Mouse (Mus musculus) spleen, adult 2 months (tissue): Measurements from ENCODE around the gene Osbpl10. TPM values are rescaled to one million over a fixed set of nuclear protein-coding genes. Genes with fewer than 3 reads are reported as not detected.

Source experiments
- DNase-seq, 2 experiments: peaks; one replicate each; pipeline versions ENCODE4 v3.0.0 to v3.0.0-alpha.2; 2012 to 2021; ENCODE audit warnings: low spot score in 2 of 2, low read depth in 1 of 2
- H3K27ac ChIP-seq: fragments of 200-500 bp; 2 replicates; pipeline ENCODE4 v1.5.1; 2012; ENCODE audit warnings: low read length, inconsistent platforms; ENCODE audit not compliant: insufficient read depth
- H3K27me3 ChIP-seq: fragments of 200-500 bp; 2 replicates; pipeline ENCODE4 v1.6.1; 2012; ENCODE audit warnings: mild to moderate bottlenecking, moderate library complexity, low read length, inconsistent platforms; ENCODE audit not compliant: control insufficient read depth, insufficient read depth
- H3K36me3 ChIP-seq: fragments of 200-500 bp; 2 replicates; pipeline ENCODE4 v1.6.1; 2012; ENCODE audit warnings: mild to moderate bottlenecking, low read length, inconsistent platforms; ENCODE audit not compliant: control insufficient read depth, insufficient read depth
- H3K4me1 ChIP-seq: fragments of 200-500 bp; 2 replicates; pipeline ENCODE4 v1.6.1; 2011; ENCODE audit warnings: inconsistent platforms; ENCODE audit not compliant: control insufficient read depth, insufficient read depth, insufficient read length
- H3K4me3 ChIP-seq: fragments of 200-500 bp; 2 replicates; pipeline ENCODE4 v1.5.1; 2011; ENCODE audit warnings: mild to moderate bottlenecking, inconsistent platforms; ENCODE audit not compliant: insufficient read depth, insufficient read length; ENCODE audit errors: extremely low read depth
- CTCF ChIP-seq: fragments of 200-500 bp; IDR thresholded peaks from 2 replicates; pipeline ENCODE4 v1.5.1; 2011; ENCODE audit warnings: mild to moderate bottlenecking, inconsistent platforms; ENCODE audit not compliant: insufficient read depth, insufficient read length, insufficient replicate concordance; ENCODE audit errors: extremely low read depth
- POLR2A ChIP-seq: fragments of 200-500 bp; IDR thresholded peaks from 2 replicates; pipeline ENCODE4 v1.6.1; 2011; ENCODE audit warnings: low read depth, low read length, inconsistent platforms
- WGBS: fragments of 180-500 bp; shearing (Covaris S2); methylation state at CpG from one replicate; pipeline ENCODE4 v1.1.7; 2018; 5-methylcytosine and 5-hydroxymethylcytosine counted together
- polyA plus RNA-seq: library from polyadenylated mRNA; depleted of rRNA; stranded (reverse); fragments of >200 nt; gene quantifications from 2 replicates; pipeline ENCODE4 v1.2.3, GENCODE M21; 2012

Osbpl10 gene
- polyA plus RNA-seq, 1 experiment, result 0.54 TPM

- TF ChIP-seq CTCF (no peak), POLR2A (no peak)
- 82% methylated on average over 7 of the region's 7 CpGs for WGBS
Measured at GRCm38 (mm10) chr9:115197082-115197481, 218.7 kb downstream of the Osbpl10 start.

DNA sequence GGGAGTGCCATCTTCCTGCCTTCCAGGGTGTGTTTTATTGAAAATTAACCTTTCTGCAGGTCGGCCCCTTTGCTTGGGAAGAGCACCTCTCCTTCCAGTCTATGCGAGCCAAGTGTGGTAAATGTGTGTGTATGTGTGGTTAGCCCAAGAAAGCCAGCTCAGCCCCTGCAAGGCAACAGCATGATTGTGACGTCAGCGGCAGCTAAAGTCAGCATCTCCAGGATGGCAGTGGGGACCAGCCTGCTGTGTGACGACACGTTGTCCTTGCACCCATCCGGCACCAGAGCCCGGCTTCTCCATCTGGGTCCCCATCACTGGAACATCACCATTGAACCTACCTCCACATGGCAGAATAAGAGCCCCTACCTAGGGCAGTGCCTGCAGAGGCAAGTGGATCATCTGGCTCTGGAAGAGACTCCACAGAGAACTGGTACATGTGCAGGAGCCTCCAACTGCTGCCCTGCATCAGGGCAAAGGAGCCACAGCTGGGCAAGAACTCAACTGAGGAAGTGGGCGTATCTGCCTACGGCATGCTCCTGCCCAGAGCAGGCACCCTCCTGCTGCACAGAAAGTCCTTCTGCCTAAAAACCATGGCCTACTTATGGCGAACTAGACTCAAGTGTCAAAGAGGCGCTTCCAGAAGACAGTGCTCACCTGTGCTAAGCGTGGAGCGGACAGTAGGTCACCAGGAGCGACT is 221.9 kb downstream of the Osbpl10 start:
- Histone ChIP-seq H3K27ac (no peak overlapping the region), H3K27me3 (no peaks in the 10 kb centered on the region), H3K4me1 (no peaks in the 10 kb centered on the region), H3K36me3 (no peaks in the 10 kb centered on the region), H3K4me3 (no peak overlapping the region)
- 70% methylated on average over 15 of the region's 15 CpGs for WGBS
- TF ChIP-seq CTCF, result no peak
- no peak for TF ChIP-seq POLR2A
- DNase-seq, result no peak

More at GRCm38 (mm10) chr9:115197082-115197481, 218.7 kb downstream of the Osbpl10 start:
- Histone ChIP-seq H3K27me3 (no peaks in the 10 kb centered on the region), H3K4me1 (no peaks in the 10 kb centered on the region), H3K4me3 (no peak overlapping the region), H3K27ac (no peak overlapping the region), H3K36me3 (no peaks in the 10 kb centered on the region)
- no peak for DNase-seq

DNA sequence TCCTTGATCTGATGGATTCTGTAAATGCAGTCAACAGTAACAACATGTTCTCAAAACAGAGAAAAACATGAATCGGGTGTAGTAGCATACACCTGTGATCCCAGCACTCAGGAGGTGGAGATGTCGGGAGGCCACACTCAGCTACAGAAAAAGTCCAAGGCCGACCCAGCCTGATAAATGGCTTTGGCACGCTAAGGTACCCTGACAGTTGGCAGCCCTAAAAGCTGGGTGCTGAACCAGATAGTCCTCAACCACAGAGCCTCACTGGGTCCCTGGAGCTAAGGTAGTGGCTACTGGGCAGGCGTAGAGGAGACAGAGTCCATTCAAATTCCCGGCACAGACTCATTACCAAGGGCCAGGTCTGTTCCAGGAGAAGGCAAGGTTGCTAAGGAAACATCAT is 222.9 kb downstream of the Osbpl10 start:
- Histone ChIP-seq H3K27ac (no peak overlapping the region), H3K27me3 (no peaks in the 10 kb centered on the region), H3K4me3 (no peak overlapping the region), H3K36me3 (no peaks in the 10 kb centered on the region), H3K4me1 (peaks cover 2% of the 10 kb centered on the region; the same call in 1 of the 2 replicates)
- 82% methylated on average over 6 of the region's 6 CpGs for WGBS
- DNase-seq, result no peak
- no peak for TF ChIP-seq CTCF
- no peak for TF ChIP-seq POLR2A

DNA sequence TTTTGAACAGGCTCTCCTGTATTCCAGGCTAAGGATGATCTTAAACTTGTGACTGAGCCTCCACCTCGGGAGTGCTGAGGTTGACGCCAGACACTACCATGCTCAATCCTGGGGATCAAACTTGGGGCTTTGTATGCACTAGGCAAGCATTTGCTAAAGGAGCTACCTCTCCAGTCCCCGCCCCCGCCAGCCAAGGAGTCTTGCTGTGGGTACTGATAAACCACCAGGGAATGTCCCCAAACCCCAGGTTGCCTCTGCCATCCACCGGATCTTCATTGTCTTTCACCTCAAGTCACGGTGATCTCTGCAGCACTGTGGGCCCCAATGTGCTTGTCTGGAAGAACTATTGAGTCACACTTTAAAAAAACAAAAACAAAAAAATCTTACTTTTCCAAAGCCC is 224.8 kb downstream of the Osbpl10 start:
- no peaks in the 10 kb centered on the region for H3K27me3 ChIP-seq
- WGBS, result 78% methylated on average over 6 of the region's 6 CpGs
- H3K4me3 ChIP-seq, result no peak overlapping the region
- H3K36me3 ChIP-seq, result no peaks in the 10 kb centered on the region
- no peak overlapping the region for H3K27ac ChIP-seq
- H3K4me1 ChIP-seq, result peaks cover 2% of the 10 kb centered on the region
- TF ChIP-seq CTCF (no peak), POLR2A (no peak)
- no peak for DNase-seq

- WGBS, result 1% methylated on average over 6 of the region's 6 CpGs
- peak; percentile 42 to 46 for DNase-seq
- no peak overlapping the region for H3K27ac ChIP-seq
- H3K4me1 ChIP-seq, result peaks cover 2% of the 10 kb centered on the region
- no peaks in the 10 kb centered on the region for H3K36me3 ChIP-seq
- H3K27me3 ChIP-seq, result no peaks in the 10 kb centered on the region
- no peak for TF ChIP-seq CTCF
- no peak for TF ChIP-seq POLR2A
- peak overlapping the region; percentile 11; the same call in 1 of the 2 replicates for H3K4me3 ChIP-seq
Measured at GRCm38 (mm10) chr9:115205491-115205890, 227.1 kb downstream of the Osbpl10 start.

GRCm38 (mm10) chr9:115206219-115206618 is 227.8 kb downstream of the Osbpl10 start:
- TF ChIP-seq POLR2A (no peak), CTCF (no peak)
- H3K27ac ChIP-seq, result no peak overlapping the region
- H3K27me3 ChIP-seq, result no peaks in the 10 kb centered on the region
- H3K4me1 ChIP-seq, result peaks cover 2% of the 10 kb centered on the region
- no peaks in the 10 kb centered on the region for H3K36me3 ChIP-seq
- DNase-seq, result no peak
- WGBS, result 69% methylated on average over 5 of the region's 5 CpGs
- no peak overlapping the region for H3K4me3 ChIP-seq

DNA sequence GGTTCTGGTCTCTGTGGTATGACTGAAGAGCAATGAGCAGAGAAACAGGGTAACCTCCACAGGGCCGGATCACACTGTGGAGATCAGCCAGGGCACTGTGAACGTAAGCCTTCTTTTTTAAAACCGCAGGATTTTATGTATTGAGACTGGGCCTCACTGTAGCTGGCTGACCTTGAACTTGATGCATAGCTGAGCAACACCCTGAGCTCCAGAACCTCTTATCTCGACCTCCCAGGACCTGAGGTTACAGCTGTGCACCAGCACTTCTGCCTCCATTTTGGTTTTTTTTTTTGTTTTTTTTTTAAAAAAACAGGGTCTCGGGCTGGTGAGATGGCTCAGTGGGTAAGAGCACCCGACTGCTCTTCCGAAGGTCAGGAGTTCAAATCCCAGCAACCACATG is 231.4 kb downstream of the Osbpl10 start:
- Histone ChIP-seq H3K27ac (no peak overlapping the region), H3K27me3 (no peaks in the 10 kb centered on the region), H3K36me3 (no peaks in the 10 kb centered on the region), H3K4me3 (no peak overlapping the region), H3K4me1 (peaks cover 3% of the 10 kb centered on the region)
- TF ChIP-seq CTCF (no peak), POLR2A (no peak)
- no peak for DNase-seq
- WGBS, result 77% methylated on average over 7 of the region's 7 CpGs
